Mouse (Mus musculus) myocyte (in vitro differentiated cells): Measurements from ENCODE around the gene Ccdc146. TPM values are rescaled to one million over a fixed set of nuclear protein-coding genes. Genes with fewer than 3 reads are reported as not detected.

Source experiments
- H3K27me3 ChIP-seq: one replicate; pipeline ENCODE4 v1.6.1; 2011; ENCODE audit not compliant: control insufficient read depth, insufficient read depth, insufficient read length
- H3K36me3 ChIP-seq: one replicate; pipeline ENCODE4 v1.6.1; 2011; ENCODE audit not compliant: control insufficient read depth, insufficient read depth
- H3K4me2 ChIP-seq: one replicate; pipeline ENCODE4 v1.6.1; 2011; ENCODE audit warnings: low read depth, control low read depth
- H3K4me3 ChIP-seq: one replicate; pipeline ENCODE4 v1.5.1; 2011; ENCODE audit warnings: mild to moderate bottlenecking, control low read depth, moderate library complexity
- H3K79me2 ChIP-seq: one replicate; pipeline ENCODE4 v1.6.1; 2011; ENCODE audit not compliant: control insufficient read depth, insufficient read depth
- H3ac ChIP-seq: one replicate; pipeline ENCODE4 v1.6.1; 2011; ENCODE audit not compliant: control insufficient read depth, insufficient read length
- CEBPB ChIP-seq: IDR thresholded peaks from 2 replicates; pipeline ENCODE4 v1.6.1; 2011; ENCODE audit warnings: mild to moderate bottlenecking, moderate library complexity; ENCODE audit not compliant: poor library complexity, insufficient read depth, severe bottlenecking
- E2F4 ChIP-seq: IDR thresholded peaks from one replicate; pipeline ENCODE4 v1.6.1; 2011; ENCODE audit warnings: mild to moderate bottlenecking, control low read depth, moderate library complexity; ENCODE audit not compliant: insufficient read depth
- MAX ChIP-seq: IDR thresholded peaks from one replicate; pipeline ENCODE4 v1.6.1; 2011; ENCODE audit warnings: low read depth, mild to moderate bottlenecking, control low read depth
- MYOD1 ChIP-seq, 3 experiments: IDR thresholded peaks; one replicate each; pipeline ENCODE4 v1.6.1; 2011; ENCODE audit warnings: control low read depth in 2 of 3, low read depth in 2 of 3, mild to moderate bottlenecking in 2 of 3, moderate library complexity in 1 of 3; ENCODE audit not compliant: insufficient read length in 2 of 3, control insufficient read depth in 1 of 3
- MYOG ChIP-seq, 3 experiments: IDR thresholded peaks; one replicate each; pipeline ENCODE4 v1.6.1; 2011; ENCODE audit warnings: control low read depth in 2 of 3, low read depth in 2 of 3, mild to moderate bottlenecking in 2 of 3; ENCODE audit not compliant: insufficient read length in 2 of 3, control insufficient read depth in 1 of 3, insufficient read depth in 1 of 3
- POLR2A ChIP-seq: IDR thresholded peaks from one replicate; pipeline ENCODE4 v1.6.1; 2011; ENCODE audit warnings: low read depth, mild to moderate bottlenecking, control low read depth, moderate library complexity; ENCODE audit not compliant: insufficient read length
- POLR2AphosphoS2 ChIP-seq: IDR thresholded peaks from one replicate; pipeline ENCODE4 v1.6.1; 2011; ENCODE audit warnings: low read depth, control low read depth; ENCODE audit not compliant: insufficient read length
- REST ChIP-seq: IDR thresholded peaks from one replicate; pipeline ENCODE4 v1.6.1; 2011; ENCODE audit warnings: mild to moderate bottlenecking, control low read depth, moderate library complexity; ENCODE audit not compliant: insufficient read depth, insufficient read length
- SRF ChIP-seq: IDR thresholded peaks from one replicate; pipeline ENCODE4 v1.6.1; 2011; ENCODE audit warnings: low read depth; ENCODE audit not compliant: control insufficient read depth, insufficient read length
- TCF12 ChIP-seq: IDR thresholded peaks from one replicate; pipeline ENCODE4 v1.6.1; 2011; ENCODE audit warnings: mild to moderate bottlenecking, control low read depth; ENCODE audit not compliant: poor library complexity, insufficient read depth, severe bottlenecking
- TCF3 ChIP-seq: IDR thresholded peaks from one replicate; pipeline ENCODE4 v1.6.1; 2011; ENCODE audit warnings: low read depth, control low read depth; ENCODE audit not compliant: insufficient read length
- USF1 ChIP-seq: IDR thresholded peaks from one replicate; pipeline ENCODE4 v1.6.1; 2011; ENCODE audit warnings: low read depth, mild to moderate bottlenecking, control low read depth, moderate library complexity
- polyA plus RNA-seq: library from polyadenylated mRNA; unstranded; fragments of >200 nt; fragmentation: generic; extraction: Trizol; gene quantifications from one replicate; pipeline ENCODE4 v1.2.1, GENCODE M21; 2012; ENCODE audit warnings: missing spikeins

Gene Ccdc146
- polyA plus RNA-seq, 1 experiment, result not detected

GRCm38 (mm10) chr5:21387340-21387739 lies 37.1 kb downstream of the Ccdc146 start:
- Histone ChIP-seq H3ac (no peak overlapping the region), H3K4me2 (no peak overlapping the region), H3K4me3 (no peak overlapping the region), H3K79me2 (no peaks in the 10 kb centered on the region), H3K36me3 (no peaks in the 10 kb centered on the region), H3K27me3 (no peaks in the 10 kb centered on the region)
- no peak for TF ChIP-seq TCF3
- TF ChIP-seq SRF, result no peak
- TF ChIP-seq MYOG (IDR thresholded peaks at IDR 0.05; ENCODE audit: control insufficient read depth in 1 of 3, insufficient read depth in 1 of 3, insufficient read length in 2 of 3, low read depth in 2 of 3), result no peak
- TF ChIP-seq REST, result no peak
- no peak for TF ChIP-seq CEBPB
- no peak for TF ChIP-seq TCF12
- TF ChIP-seq MAX, result no peak

- Histone ChIP-seq H3K36me3 (no peaks in the 10 kb centered on the region), H3K79me2 (no peaks in the 10 kb centered on the region), H3K4me3 (no peak overlapping the region), H3K4me2 (no peak overlapping the region), H3ac (no peak overlapping the region), H3K27me3 (no peaks in the 10 kb centered on the region)
- TF ChIP-seq CEBPB (no peak), POLR2A (no peak), POLR2AphosphoS2 (no peak), REST (no peak), MYOD1 (IDR thresholded peaks at IDR 0.05; ENCODE audit: control insufficient read depth in 1 of 3, insufficient read length in 2 of 3, low read depth in 2 of 3) (no peak), MAX (no peak), USF1 (no peak), E2F4 (no peak), SRF (no peak), TCF3 (no peak), TCF12 (no peak), MYOG (IDR thresholded peaks at IDR 0.05; ENCODE audit: control insufficient read depth in 1 of 3, insufficient read depth in 1 of 3, insufficient read length in 2 of 3, low read depth in 2 of 3) (no peak)
Measured at GRCm38 (mm10) chr5:21386432-21386831, 38.0 kb downstream of the Ccdc146 start.

- no peak overlapping the region for H3ac ChIP-seq
- H3K4me2 ChIP-seq, result no peak overlapping the region
- TF ChIP-seq TCF3, result no peak
- no peak for TF ChIP-seq REST
- no peak for TF ChIP-seq MAX
- no peak for TF ChIP-seq USF1
- TF ChIP-seq POLR2AphosphoS2, result no peak
- no peak for TF ChIP-seq MYOD1 (IDR thresholded peaks at IDR 0.05; ENCODE audit: control insufficient read depth in 1 of 3, insufficient read length in 2 of 3, low read depth in 2 of 3)
- TF ChIP-seq MYOG (IDR thresholded peaks at IDR 0.05; ENCODE audit: control insufficient read depth in 1 of 3, insufficient read depth in 1 of 3, insufficient read length in 2 of 3, low read depth in 2 of 3), result no peak
- TF ChIP-seq SRF, result no peak
- TF ChIP-seq TCF12, result no peak
- no peak for TF ChIP-seq E2F4
- no peak for TF ChIP-seq POLR2A
- TF ChIP-seq CEBPB, result no peak
- H3K79me2 ChIP-seq, result no peaks in the 10 kb centered on the region
- no peaks in the 10 kb centered on the region for H3K36me3 ChIP-seq
- peaks cover 4% of the 10 kb centered on the region for H3K27me3 ChIP-seq
- no peak overlapping the region for H3K4me3 ChIP-seq
Measured at GRCm38 (mm10) chr5:21384976-21385375, 39.5 kb downstream of the Ccdc146 start.

- Histone ChIP-seq H3K36me3 (no peaks in the 10 kb centered on the region), H3ac (no peak overlapping the region)
Measured at GRCm38 (mm10) chr5:21384252-21384960, 40.1 kb downstream of the Ccdc146 start.

More at GRCm38 (mm10) chr5:21384252-21384960, 40.1 kb downstream of the Ccdc146 start:
- no peaks in the 10 kb centered on the region for H3K79me2 ChIP-seq
- peaks cover 4% of the 10 kb centered on the region for H3K27me3 ChIP-seq
- TF ChIP-seq SRF (no peak), CEBPB (no peak), POLR2A (no peak), MYOG (IDR thresholded peaks at IDR 0.05; ENCODE audit: control insufficient read depth in 1 of 3, insufficient read depth in 1 of 3, insufficient read length in 2 of 3, low read depth in 2 of 3) (no peak), POLR2AphosphoS2 (no peak), TCF12 (no peak), TCF3 (no peak), MAX (no peak), USF1 (no peak), REST (no peak), E2F4 (no peak), MYOD1 (IDR thresholded peaks at IDR 0.05; ENCODE audit: control insufficient read depth in 1 of 3, insufficient read length in 2 of 3, low read depth in 2 of 3) (no peak)
- H3K4me2 ChIP-seq, result no peak overlapping the region
- no peak overlapping the region for H3K4me3 ChIP-seq
